Mouse (Mus musculus): ENCODE measurements at regions not wholly inside any gene's neighbourhood (a gene's known extent, or its start where the extent isn't known, plus 50 kb on each side); places are given as distances from the start of the nearest gene placed in this dataset.

DNA sequence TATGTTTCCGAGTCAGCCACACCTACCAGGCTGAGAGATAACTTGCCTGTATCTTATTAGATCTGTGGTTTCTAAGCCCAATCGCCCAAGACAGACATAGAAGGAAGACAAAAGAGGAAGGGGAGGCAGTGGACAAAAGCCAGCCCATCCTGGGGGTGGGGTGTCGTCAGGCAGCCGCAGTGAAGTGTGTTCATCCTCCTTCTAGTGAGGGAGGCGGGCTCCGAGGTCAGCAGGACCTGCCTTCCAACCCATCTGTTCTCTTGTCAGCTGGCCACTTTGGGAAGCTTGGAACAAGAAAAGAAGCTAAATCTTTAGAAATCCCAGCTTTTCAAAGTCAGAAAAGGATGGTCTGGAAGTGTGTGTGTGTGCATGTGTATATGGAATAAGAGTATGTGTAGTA, 228.7 kb upstream of the Kazn start:
- TF ChIP-seq POLR2A (IDR thresholded peaks at IDR 0.05; ENCODE audit: borderline replicate concordance, control insufficient read depth, low read depth, low read length) (no peak), CTCF (IDR thresholded peaks at IDR 0.05; ENCODE audit: control insufficient read depth, insufficient read depth, low read length) (no peak)
- Histone ChIP-seq H3K4me1 (ENCODE audit: control insufficient read depth, insufficient read depth, low read length) (no peaks in the 10 kb centered on the region), H3K27ac (ENCODE audit: control insufficient read depth, insufficient read depth, low read depth, low read length, poor library complexity) (no peak overlapping the region), H3K4me3 (replicated peaks; ENCODE audit: control insufficient read depth, low read depth, low read length) (no peak overlapping the region)
- WGBS: 48% methylated on average over 6 of the region's 6 CpGs

DNA sequence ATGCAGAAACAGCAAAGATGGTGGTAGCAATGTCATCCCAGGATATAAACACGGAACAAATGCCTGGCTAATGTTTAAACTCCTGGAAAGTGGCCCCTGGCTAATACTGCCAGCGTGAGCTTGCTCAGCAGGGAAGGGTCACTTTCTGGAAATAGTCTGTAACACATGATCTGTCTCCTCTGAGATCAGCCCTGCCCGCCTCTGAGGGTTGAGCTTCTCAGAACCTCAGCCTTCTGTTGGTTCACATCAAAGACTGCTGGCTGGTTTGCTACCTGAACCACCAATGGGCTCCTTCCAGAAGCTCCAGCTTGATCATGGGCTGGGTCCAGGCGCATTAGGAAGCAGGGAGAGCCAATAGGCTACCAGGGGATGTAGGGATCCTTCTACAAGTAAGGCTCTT, 226.0 kb upstream of the Kazn start:
- WGBS: 66% methylated on average over 4 of the region's 4 CpGs
- Histone ChIP-seq H3K4me3 (replicated peaks; ENCODE audit: control insufficient read depth, low read depth, low read length) (no peak overlapping the region), H3K27ac (ENCODE audit: control insufficient read depth, insufficient read depth, low read depth, low read length, poor library complexity) (no peak overlapping the region), H3K4me1 (ENCODE audit: control insufficient read depth, insufficient read depth, low read length) (no peaks in the 10 kb centered on the region)
- no peak for TF ChIP-seq POLR2A (IDR thresholded peaks at IDR 0.05; ENCODE audit: borderline replicate concordance, control insufficient read depth, low read depth, low read length)
- no peak for TF ChIP-seq CTCF (IDR thresholded peaks at IDR 0.05; ENCODE audit: control insufficient read depth, insufficient read depth, low read length)

DNA sequence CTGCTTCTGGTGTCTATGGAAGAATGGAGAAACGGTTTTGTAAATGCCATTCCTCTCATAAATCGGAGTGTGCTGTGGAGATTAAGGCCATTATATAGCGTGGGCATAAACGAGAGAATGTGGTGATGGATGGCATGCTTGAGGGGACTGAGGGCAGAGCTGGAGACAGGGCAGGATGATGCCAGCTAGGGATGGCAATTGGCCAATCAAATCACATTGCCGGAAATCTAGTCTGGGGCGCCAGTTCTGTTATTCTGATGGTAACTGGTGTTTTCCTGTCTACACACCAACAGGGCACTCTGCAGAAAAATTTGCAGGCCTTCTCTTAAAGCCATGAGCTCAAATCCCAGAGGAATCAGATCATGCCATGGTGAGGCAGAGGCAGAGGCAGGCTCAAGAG, 224.9 kb upstream of the Kazn start:
- Histone ChIP-seq H3K4me1 (ENCODE audit: control insufficient read depth, insufficient read depth, low read length) (no peaks in the 10 kb centered on the region), H3K4me3 (replicated peaks; ENCODE audit: control insufficient read depth, low read depth, low read length) (no peak overlapping the region), H3K27ac (ENCODE audit: control insufficient read depth, insufficient read depth, low read depth, low read length, poor library complexity) (no peak overlapping the region)
- 78% methylated on average over 6 of the region's 6 CpGs for WGBS
- TF ChIP-seq POLR2A (IDR thresholded peaks at IDR 0.05; ENCODE audit: borderline replicate concordance, control insufficient read depth, low read depth, low read length) (no peak), CTCF (IDR thresholded peaks at IDR 0.05; ENCODE audit: control insufficient read depth, insufficient read depth, low read length) (no peak)

DNA sequence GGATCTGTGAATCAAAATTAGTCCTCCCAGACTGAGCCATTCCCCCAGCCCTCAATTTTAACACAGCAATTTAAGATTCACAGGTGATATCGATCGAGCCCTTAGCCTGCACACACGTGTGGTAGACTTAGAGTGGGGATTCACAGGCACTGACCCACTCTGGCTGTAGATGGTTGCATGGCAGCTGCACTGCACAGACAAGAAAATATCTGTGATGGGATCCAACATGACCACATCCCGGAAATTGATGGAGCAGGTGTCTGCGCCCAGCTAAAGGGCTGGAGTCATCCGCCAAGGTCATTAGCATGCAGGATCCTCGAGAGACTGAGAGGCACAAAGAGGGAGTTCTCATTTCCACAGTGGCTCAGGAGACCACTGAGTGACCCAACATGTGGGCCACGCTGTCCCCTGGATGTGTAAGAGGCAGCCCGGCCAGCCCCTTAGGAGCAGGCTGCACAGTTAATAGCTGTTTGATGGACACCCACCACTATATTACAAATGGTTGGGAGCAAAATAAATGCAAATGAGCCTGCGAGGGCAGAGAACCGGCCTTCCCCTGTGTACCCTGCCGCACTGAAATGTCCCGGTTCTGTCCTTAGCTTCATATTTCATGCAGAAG, 221.4 kb upstream of the Kazn start:
- TF ChIP-seq POLR2A (IDR thresholded peaks at IDR 0.05; ENCODE audit: borderline replicate concordance, control insufficient read depth, low read depth, low read length) (no peak), CTCF (IDR thresholded peaks at IDR 0.05; ENCODE audit: control insufficient read depth, insufficient read depth, low read length) (no peak)
- no peaks in the 10 kb centered on the region for H3K4me1 ChIP-seq (ENCODE audit: control insufficient read depth, insufficient read depth, low read length)
- WGBS: 85% methylated on average over 13 of the region's 13 CpGs
- no peak overlapping the region for H3K27ac ChIP-seq (ENCODE audit: control insufficient read depth, insufficient read depth, low read depth, low read length, poor library complexity)
- H3K4me3 ChIP-seq (replicated peaks; ENCODE audit: control insufficient read depth, low read depth, low read length): no peak overlapping the region

DNA sequence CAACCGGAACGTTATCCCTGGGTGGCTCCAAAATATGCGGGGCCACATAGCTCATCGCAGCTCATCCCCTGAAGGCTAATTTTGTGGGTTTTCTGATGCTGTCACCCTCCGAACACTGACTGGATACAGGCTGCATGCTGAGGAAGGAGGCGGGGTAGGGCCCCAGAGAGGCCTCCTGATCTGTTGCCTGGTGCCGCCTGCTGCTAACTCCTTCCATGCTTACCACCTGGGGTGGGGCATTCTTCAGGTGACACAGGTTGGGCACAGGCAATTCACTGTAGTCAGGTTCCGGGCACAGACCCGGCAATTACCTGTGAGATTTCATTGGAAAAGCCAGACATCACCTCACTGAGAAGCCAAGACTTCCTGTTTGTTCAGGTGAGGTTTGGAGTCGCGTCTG, 213.4 kb upstream of the Kazn start:
- H3K4me3 ChIP-seq (replicated peaks; ENCODE audit: control insufficient read depth, low read depth, low read length): no peak overlapping the region
- no peak overlapping the region for H3K27ac ChIP-seq (ENCODE audit: control insufficient read depth, insufficient read depth, low read depth, low read length, poor library complexity)
- no peaks in the 10 kb centered on the region; the same call in 1 of the 2 replicates for H3K4me1 ChIP-seq (ENCODE audit: control insufficient read depth, insufficient read depth, low read length)
- WGBS: 53% methylated on average over 11 of the region's 11 CpGs
- TF ChIP-seq POLR2A (IDR thresholded peaks at IDR 0.05; ENCODE audit: borderline replicate concordance, control insufficient read depth, low read depth, low read length): no peak
- TF ChIP-seq CTCF (IDR thresholded peaks at IDR 0.05; ENCODE audit: control insufficient read depth, insufficient read depth, low read length): no peak

DNA sequence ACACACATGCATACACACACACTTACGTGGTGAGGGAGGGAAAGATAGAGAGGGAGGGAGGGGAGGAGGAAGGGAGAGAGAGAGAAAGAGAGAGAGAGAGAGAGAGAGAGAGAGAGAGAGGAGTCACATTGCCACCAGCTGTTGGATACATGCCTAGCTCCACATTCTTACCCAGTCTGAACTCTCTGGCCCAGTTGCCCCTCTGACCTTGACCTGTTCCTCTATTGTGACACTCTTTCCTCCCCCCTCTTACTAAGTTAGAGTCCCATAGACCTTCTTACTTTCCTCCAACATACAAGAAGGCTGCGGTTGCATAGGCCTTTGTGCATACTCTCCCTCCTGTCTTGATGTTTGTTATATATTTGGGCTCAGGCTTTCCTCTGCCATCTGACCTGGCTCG, 211.7 kb upstream of the Kazn start:
- Histone ChIP-seq H3K4me1 (ENCODE audit: control insufficient read depth, insufficient read depth, low read length) (no peaks in the 10 kb centered on the region; the same call in 1 of the 2 replicates), H3K4me3 (replicated peaks; ENCODE audit: control insufficient read depth, low read depth, low read length) (no peak overlapping the region), H3K27ac (ENCODE audit: control insufficient read depth, insufficient read depth, low read depth, low read length, poor library complexity) (no peak overlapping the region)
- 79% methylated on average over 3 of the region's 3 CpGs for WGBS
- TF ChIP-seq POLR2A (IDR thresholded peaks at IDR 0.05; ENCODE audit: borderline replicate concordance, control insufficient read depth, low read depth, low read length) (no peak), CTCF (IDR thresholded peaks at IDR 0.05; ENCODE audit: control insufficient read depth, insufficient read depth, low read length) (no peak)

DNA sequence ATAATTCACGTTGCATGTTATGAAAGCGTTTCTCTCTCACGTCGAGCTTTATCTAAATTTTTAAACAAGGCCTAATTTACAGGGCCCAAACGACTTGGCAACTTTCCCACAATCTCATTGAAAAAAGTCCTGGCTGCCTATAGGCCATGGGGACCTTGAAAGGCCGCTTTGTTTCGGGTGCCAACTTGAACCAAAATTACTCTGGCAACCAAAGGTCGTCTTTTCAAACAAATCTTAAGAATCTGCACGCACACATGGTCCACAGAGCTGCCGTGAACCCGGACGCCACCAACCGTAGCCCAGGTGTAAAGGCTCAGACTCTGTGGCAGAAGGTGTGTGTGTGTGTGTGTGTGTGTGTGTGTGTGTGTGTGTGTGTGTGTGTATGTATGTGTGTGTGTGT, 210.5 kb upstream of the Kazn start:
- Histone ChIP-seq H3K4me3 (replicated peaks; ENCODE audit: control insufficient read depth, low read depth, low read length) (no peak overlapping the region), H3K4me1 (ENCODE audit: control insufficient read depth, insufficient read depth, low read length) (no peaks in the 10 kb centered on the region; the same call in 1 of the 2 replicates), H3K27ac (ENCODE audit: control insufficient read depth, insufficient read depth, low read depth, low read length, poor library complexity) (no peak overlapping the region)
- WGBS: 81% methylated on average over 13 of the region's 13 CpGs
- no peak for TF ChIP-seq CTCF (IDR thresholded peaks at IDR 0.05; ENCODE audit: control insufficient read depth, insufficient read depth, low read length)
- no peak for TF ChIP-seq POLR2A (IDR thresholded peaks at IDR 0.05; ENCODE audit: borderline replicate concordance, control insufficient read depth, low read depth, low read length)

DNA sequence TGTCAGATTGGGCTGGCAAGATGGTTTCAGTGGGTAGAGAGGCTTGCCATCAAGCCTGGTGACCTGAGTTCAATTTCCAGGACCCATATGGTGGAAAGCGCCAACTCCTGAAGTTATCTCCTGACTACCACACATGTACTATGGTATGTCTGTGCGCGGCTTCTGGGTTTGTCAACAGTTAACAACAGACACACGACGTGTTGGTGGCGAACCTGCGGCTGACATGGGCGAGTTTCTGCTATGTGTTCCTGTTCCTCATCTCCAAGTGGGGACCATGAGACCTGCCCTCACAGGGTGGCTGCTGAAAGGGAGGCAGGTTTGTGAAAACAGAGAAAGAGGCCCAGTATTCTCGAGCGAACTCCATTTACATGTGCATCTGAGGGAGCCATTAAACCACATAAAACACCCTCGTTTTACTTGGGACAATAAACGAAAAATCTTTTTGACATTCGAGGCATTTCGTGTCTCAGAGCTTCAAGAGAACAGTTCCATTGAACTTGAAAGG, 210.0 kb upstream of the Kazn start:
- H3K4me3 ChIP-seq (replicated peaks; ENCODE audit: control insufficient read depth, low read depth, low read length): no peak overlapping the region
- 78% methylated on average over 14 of the region's 14 CpGs for WGBS
- TF ChIP-seq POLR2A (IDR thresholded peaks at IDR 0.05; ENCODE audit: borderline replicate concordance, control insufficient read depth, low read depth, low read length) (no peak), CTCF (IDR thresholded peaks at IDR 0.05; ENCODE audit: control insufficient read depth, insufficient read depth, low read length) (no peak)
- no peak overlapping the region for H3K27ac ChIP-seq (ENCODE audit: control insufficient read depth, insufficient read depth, low read depth, low read length, poor library complexity)
- H3K4me1 ChIP-seq (ENCODE audit: control insufficient read depth, insufficient read depth, low read length): no peaks in the 10 kb centered on the region; the same call in 1 of the 2 replicates

DNA sequence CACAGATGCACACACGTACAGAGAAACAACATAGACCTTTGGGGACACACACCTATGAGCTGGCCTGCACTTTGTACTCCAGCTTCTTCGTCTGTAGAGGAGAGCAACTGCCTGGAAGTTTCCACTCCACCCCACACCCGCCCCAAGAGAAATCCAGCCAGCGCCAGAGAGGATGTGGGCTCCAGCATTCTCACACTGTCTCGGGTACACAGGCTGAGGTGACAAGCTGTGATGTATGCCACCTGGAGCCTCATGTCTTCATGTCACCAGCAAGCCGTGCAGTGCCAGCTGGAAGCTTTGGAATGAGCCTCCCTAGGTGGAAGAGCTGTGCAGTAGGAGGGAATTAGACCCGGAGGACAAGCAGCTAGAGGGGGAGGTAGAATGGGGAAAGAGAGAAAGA, 208.3 kb upstream of the Kazn start:
- no peak for TF ChIP-seq POLR2A (IDR thresholded peaks at IDR 0.05; ENCODE audit: borderline replicate concordance, control insufficient read depth, low read depth, low read length)
- TF ChIP-seq CTCF (IDR thresholded peaks at IDR 0.05; ENCODE audit: control insufficient read depth, insufficient read depth, low read length): no peak
- 50% methylated on average over 7 of the region's 7 CpGs for WGBS
- Histone ChIP-seq H3K27ac (ENCODE audit: control insufficient read depth, insufficient read depth, low read depth, low read length, poor library complexity) (no peak overlapping the region), H3K4me1 (ENCODE audit: control insufficient read depth, insufficient read depth, low read length) (no peaks in the 10 kb centered on the region; the same call in 1 of the 2 replicates), H3K4me3 (replicated peaks; ENCODE audit: control insufficient read depth, low read depth, low read length) (no peak overlapping the region)
